Mouse (Mus musculus) lung, postnatal 36 days (tissue): ENCODE measurements around the gene Sh3pxd2a.

ENCODE experiments used
- DNase-seq: peaks from one replicate; pipeline ENCODE4 v3.0.0; 2022; ENCODE audit warnings: mixed read lengths

Sh3pxd2a gene

DNA sequence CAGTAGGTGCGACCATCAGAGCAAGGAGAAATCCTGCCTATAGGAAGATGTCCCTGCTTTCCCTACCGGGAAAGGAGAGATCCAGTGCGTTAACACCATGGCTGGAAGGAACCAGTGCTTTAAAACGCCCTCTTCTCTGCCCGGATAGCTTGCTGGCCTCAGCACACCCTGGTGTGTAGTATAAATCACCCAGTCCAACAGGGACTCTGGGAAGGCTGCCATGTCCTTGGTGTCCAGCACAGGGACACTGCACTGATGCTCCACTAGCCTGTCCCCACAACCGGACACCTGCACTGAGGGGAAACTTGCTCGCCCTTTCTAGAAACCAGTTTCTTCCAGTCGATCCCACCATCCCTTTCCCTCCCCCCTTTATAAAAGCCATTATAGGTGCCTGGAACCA, 28.0 kb downstream of the Sh3pxd2a start:
- no peak for DNase-seq

DNA sequence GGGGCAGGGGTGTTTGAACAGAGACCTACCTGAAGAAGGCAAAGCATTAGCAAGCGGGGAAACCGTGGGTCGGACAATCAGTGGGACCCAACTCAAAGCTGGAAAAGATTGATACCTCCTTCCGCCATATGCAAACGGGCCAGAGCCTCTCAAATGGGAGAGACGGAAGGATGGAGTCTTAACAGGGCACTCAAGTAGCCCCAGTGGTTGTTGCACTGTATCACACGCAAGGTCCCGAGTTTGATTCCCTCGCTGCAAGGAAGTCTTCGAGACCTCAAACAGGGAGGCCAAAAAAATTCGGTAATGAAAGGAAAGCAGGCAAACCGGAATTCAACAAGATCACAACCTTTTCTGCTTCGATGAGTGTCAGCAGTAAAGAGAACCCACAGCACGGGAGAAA, 29.5 kb downstream of the Sh3pxd2a start:
- no peak for DNase-seq

DNA sequence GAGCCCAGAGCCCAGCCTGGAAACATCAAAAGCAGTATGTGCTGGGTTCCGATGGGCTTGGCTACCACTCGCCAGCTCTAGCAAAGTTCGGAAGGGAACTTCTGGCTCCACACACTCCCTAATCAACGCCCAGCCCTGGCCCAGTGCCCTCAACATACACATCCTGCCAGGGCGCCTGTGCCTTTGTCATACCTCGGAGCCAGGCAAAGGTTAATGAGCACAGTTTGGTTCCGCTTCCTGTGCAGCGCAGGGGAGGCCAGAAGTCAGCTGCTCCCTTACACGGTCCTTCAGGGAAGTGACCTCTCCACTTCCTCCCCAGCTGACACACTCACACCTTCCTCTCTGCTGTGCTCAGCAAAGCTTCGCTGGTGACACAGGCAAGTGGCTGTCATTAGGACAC, 31.9 kb downstream of the Sh3pxd2a start:
- DNase-seq, result peak; percentile 76

DNA sequence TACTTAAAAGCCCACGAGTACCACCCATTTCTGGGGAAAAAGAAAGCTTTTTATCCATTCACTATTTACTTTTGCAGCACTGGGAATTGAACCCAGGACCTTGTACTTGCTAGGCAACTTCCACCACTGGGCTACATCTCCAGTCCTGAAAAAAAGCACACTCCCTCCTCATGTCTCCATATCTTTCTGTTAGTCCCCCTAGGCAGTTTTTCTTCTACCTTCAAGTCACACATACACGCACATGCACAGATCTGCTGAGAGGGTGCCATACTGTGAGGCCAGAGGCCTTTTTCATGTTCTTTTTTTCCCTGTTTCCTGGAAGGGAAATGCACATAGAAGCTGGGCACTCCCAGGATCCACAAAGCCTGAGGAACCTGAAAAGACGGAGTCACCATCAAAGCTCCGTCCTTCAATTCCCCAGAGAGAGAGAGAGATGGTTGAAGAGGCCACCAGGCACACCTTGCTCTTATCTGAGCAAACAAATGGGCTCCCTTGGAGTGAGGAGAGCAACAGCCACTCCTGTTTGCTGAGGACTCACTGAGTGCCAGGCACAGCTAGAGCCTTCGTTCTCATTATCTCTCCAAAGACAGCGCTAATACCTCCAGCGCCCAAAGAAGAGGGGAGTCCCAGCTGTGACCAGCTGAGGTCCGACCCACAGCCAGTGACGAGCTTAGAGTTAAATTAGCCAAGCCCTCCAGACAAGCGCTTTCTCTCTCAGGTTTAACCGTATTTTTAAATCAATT, 32.8 kb downstream of the Sh3pxd2a start:
- no peak for DNase-seq

DNA sequence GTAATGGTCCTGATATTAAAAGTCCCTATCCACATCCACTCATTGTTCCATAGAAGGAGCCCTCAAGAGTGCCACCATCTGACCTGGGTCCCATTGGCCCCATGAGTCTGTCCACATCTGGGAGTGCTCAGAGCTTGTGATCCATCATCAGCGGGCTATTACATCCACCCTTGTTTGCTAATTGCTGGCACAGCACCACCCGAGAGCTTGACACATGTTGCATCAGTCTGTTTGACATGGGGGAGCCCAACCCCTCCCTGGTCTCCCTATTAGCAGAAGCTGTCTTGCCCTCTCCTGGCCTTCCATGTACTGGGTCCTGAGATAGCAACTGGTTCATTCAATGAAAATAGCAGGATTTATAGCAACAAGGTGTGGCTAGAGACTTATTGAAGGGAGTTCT, 34.0 kb downstream of the Sh3pxd2a start:
- no peak for DNase-seq

DNA sequence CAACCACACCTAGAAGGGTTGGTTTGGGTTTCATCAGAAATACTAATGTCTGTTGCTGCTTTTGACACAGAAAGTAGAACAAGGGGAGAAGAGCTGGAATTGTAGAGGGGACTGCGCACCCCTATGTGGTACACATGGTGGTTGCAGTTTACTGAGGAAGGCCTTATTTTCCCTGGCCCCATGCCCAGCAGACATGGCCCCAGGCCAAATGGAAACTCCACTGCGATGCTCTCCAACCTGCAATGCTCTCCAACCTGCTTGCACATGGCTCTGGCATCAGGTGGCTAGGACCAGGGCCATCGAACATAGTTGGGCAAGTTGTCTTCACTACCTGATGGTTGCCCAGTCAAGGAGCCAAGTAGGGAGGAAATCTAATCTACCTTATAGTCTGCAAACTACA, 35.0 kb downstream of the Sh3pxd2a start:
- no peak for DNase-seq

DNA sequence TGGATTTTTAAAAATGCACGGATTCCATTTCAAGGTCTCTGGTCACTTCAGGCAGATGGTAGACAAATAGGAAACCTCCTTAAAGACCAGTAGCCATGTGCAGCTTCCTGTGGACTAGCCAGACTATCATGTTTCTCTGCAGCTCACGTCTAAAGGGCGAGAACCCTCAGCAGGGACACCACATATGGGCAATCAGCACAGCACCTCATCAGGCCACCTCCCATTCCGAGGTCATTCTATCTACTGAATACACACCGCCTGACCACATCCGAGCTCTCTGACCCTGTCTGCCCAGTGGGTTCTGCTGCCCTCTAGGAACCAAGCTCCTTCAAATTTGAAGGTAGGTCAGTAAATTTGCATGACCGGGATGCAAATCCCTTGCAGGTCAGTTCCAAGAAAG, 35.4 kb downstream of the Sh3pxd2a start:
- no peak for DNase-seq

DNA sequence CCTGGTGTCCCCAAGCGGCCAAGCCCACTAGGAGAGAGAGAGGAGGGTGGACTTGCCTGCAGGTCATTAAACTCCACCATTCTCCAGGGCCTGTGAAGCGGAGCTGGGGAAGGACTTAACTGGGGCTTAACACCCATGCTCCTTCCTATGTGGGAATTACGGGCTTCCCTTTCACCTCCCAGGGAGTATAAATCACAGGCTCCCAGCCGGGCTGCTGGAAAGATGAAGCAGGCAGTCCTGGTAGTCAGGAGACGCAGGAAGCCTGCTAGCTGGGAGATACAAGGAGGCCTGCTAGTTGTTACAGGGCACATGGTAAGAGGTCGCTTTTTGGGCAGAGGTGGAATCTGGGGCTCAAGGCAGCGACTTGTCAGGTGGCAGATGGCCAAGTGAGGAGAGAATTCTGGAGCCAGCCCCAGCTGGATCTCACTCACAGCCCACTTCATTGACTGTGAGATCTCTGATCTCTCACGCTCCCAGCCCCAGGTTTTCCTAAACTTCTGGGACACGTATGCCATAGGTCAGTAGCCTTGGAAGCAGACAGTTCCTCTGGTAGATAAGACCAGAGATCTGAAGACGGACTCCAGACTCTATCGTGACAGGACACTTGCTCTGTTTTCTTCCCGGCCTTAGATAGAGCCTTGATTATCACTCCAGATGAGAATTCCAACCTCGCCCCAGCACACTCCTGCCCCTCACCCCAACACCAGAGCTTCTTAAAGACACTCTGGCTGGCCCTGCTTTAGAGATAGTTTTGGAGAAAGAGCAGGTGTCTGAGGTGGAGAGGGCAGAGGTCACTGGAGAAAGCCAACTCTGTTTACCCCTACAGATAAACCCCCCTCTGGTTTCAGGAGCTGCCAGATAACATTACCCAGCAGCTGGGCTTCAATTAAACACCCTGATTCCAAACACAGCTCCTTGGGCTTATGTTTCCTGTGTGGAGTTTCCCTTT, 36.1 kb downstream of the Sh3pxd2a start:
- peak; percentile 62 for DNase-seq

DNA sequence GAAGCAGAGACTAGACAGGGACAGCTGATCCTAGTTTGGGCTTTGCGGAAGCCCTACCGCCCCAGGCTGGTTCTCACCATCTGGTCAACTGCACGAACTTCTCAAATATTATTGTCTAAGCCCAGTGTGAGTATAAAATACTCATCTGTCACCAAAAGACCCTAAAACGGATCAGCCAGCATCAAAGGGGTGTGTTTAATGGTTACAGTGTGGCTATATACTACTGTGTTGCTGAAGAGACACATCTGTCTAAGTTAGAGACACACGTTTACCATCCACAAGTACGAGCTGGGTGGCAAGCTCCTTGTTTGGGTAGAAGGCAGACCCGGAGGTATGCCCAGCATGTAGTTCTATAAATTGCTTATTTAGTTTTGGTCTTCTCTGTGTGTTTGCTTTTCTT, 40.6 kb downstream of the Sh3pxd2a start:
- no peak for DNase-seq

DNA sequence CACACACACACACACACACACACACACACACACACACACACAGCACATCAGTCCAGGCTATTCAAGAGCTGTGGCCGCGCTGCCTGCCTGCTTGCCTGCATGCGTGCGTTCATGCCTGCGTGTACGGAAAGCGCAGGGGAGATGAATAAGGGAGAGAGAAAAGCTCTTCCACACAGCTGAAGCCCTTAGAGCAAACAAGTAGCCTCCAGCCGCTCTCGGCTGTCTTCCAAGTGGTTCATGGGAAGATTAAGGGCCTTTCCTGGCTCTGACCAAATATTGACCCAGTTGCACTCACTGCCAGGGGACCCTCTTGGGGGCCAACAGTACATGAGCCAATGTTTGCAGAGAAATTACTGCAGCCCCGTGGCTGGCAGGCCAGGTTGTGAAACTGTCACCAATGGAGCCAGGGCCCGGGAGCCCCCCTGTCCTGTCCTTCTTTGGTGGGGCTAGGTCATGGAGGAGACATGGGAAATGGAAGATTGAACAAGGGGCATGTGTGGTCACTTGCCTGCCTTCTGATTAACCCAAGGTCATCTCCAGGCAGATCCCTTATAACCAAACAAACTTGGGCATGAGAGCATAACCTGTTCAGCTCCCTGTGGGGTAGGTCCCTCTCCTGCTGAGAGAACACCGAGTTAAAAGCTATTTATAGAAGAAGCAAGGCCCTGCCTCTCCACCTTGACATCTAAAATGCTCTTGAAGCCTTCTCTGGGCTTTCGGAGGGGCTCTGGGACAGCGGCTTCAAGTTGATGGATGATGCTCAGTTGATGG, 42.9 kb downstream of the Sh3pxd2a start:
- peak; percentile 75 for DNase-seq

DNA sequence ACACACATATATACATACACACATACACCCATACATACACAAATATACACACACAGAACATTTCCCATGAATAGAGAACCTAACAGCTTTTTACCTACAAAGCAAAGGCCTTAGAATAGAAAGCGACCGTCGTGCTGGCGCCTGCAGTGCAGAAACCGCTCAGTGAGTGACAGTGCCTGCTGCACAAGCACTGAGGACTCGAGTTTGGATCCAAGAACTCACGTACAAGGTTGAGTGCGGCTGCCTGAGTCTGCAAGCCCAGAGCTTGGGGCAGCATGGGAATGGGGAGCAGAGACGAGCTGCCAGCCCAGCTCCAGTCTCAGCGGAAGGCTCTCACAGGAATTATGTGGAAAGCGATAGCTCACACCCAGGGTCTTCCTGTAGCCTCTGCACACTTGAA, 43.7 kb downstream of the Sh3pxd2a start:
- DNase-seq, result no peak

DNA sequence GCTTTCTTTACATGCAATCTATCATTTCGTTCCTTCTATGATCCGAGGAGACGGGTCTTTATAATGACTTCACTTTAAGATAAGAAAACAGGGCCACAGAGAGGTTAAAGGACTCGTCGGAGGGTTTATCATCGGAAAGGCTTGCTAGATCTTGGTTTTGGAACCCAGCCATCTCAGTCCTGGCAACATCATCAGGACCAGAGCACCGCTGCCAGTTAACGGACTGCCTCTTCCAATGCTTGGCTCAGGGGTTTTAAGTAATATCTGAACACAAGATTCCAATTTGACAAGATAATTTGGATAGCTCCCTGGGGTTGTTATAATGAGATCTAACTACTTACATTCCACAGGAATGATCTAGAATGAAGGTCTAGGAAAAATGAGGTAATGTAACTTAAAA, 45.0 kb downstream of the Sh3pxd2a start:
- DNase-seq, result no peak

DNA sequence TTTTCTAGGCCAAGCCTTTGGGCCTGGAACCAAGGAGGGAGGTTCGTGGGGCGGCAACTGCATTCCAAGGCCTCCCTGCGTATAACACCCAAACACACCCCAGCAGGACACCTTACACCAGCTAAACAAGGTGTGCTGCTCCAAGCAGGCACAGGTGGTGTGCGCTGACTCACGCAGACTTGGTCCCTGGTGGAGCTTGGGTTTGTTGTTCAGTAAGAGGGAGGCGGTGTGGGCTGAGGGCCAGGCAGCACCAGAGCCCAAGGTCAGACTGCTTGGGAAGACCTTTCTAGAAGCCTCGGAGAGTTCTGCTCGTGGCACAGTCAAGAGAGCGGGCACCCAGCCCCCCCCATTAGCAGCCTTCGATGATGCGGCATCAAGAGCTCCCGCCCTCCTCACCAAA, 48.0 kb downstream of the Sh3pxd2a start:
- DNase-seq, result no peak

DNA sequence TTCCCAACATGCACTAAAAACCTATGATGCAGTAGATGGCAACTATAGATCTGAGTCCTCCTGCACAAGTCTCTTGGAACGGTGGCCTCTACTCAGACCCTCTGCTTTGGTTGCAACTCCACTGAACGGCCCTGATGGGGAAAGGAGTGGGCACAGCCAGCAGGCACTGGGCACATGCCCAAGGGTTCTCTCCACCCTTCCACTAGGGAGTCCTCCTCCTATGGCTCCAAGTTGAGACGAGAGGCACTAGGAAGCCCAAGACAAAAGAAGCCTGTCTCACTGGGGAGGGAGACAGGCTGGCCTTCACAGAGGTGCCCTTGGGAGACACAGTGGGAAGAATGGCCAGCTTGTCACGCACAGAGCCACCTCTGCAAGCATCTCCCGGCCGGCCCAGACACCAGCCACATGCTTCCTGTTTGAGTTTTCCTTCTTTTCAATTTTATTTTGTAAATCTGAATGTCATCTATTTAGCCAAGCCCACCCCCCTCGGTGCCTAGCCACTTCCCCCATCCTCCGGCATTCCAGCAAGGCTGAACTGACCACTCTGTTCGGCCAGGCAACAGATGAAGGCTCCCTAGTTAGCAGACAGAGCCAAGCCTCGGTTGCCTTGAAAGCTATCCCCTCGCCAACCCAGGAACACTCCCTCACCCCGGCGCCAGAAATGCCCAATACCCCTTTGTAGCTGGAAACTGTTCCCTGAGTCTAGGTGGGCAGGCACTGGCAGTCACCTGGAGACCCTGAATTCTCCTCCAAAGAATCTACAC, 49.9 kb downstream of the Sh3pxd2a start:
- no peak for DNase-seq

DNA sequence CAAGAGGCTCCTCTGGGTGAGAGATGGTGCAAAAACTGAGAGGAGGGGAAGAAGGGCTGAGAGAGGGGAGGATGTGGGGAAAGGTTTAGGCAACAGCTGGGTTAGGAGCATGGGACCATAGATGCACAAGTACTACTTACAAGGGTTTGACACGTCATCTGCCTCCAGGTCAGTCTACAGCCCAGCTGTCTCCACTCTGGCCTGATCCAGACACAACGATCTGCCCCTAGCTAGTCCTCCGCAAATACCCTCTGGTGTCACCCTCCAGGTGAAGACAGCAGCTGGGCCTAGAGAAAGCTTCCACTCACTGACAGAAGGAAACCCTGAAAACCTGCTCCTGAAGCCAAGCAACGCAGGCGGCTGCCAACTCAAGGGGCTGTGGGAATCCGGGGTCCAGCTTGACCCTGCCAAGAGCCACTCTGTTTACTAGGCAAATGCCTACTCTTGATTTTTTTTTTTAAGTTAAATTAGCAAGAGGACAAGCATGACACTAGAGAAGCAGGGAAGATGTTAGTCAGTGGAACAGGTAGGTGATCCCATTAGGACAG, 50.7 kb downstream of the Sh3pxd2a start:
- no peak for DNase-seq

DNA sequence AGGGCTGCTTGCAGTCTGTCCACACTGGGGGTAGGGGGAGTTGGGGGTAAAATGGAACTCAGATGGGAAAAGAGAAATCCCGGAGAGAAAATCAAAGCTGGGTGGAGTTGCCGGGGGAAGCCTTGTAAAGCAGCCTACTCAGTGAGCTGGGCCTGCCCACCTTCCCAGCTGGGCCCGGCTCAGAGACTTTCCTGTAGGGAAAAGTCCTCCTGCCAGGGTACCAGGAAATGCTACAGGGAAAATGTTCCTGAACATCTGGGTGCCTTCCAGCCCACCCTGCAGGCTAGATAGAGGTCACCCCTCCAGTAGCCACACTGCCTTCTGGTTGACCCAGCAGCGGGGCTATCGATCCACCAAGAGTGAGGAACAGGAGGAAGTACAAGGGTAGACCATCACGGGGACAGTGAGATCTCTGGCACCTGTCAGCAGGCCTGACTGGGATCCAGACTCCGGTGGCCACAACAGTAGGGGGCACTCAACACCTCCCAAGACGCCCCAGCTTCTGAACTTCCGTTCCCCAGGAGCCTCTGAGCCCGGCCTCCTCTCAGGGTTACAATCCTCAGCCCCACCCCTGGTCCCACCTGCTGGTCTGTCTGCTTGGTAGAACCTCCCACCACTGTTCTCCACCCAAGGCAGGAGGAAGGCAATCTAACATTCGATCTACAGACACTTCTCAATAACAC, 51.5 kb downstream of the Sh3pxd2a start:
- DNase-seq, result peak; percentile 61

DNA sequence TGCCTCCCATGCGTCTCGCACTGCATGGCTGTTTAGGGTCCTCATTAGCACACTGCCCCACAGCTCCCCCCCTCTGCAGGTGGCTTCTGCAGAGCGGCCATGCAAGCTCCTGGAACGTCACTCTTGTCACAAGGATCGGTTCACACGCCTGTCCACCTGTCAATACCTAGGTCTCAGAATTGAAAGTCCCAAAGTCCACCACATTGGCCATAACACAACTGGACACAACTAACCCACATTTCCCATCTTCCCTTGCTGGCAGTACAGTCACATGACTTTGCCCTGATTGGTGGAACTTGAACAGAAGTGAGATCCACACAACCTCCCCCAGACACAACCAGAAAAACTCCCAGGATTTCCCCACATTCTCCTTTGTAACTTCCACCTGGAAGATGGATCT, 53.9 kb downstream of the Sh3pxd2a start:
- DNase-seq, result no peak

DNA sequence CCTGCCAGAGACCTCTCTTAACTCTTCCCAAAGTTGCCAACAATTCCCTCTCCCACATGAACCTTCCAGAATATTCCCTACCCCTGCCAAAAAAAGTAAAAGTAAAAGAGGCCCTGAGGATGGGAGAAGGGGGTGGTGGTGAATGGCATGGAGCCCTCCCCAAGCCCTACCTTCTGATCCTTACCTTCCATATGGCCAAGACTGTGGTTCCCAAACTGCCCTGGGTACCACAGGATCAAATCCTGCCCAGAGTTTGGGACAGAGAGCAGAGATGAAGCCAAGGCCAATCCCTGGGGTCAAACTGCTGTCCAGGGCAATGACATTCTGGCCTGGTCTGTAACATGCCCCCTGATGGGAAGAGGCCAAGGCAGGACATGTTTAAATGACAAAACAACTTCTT, 55.1 kb downstream of the Sh3pxd2a start:
- no peak for DNase-seq

DNA sequence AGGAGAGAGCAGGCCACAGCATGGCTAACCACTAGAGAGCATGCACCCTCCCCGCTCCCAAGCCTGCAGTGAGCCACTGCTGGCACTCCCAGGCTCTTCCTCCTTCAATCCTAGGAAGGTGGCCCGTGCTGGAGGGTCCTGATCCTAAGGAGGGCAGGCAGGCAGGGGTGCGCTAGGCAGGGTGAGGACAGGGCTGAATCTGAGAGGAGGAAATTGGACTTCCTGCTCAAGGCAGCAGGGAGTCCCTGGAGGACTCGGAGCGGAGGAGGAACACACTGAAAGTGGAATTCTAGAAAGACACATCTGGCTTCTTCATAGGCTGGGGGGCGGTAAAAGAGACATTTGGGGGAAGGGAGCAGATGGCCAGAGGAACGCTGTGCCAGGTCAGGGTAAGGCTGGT, 55.5 kb downstream of the Sh3pxd2a start:
- no peak for DNase-seq

DNA sequence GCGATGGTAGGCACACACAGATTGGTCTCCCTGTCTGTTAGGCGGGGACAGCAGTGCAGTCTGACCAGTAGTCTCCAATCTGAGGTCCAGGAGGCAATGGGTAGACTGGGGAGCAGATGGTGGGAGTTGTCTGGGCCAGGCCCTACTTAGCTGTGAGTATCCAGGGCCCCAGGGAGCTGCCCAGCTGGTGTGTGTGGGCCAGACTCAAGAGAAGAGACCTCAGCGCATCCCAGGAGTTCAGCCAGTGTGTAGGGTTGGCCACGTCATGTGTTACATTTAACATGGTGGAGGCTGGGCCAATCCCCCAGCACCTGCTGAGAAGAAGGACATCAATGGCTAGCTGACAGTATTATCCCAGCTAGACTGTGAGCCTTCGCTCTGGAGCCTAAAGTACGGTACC, 56.9 kb downstream of the Sh3pxd2a start:
- DNase-seq, result no peak

DNA sequence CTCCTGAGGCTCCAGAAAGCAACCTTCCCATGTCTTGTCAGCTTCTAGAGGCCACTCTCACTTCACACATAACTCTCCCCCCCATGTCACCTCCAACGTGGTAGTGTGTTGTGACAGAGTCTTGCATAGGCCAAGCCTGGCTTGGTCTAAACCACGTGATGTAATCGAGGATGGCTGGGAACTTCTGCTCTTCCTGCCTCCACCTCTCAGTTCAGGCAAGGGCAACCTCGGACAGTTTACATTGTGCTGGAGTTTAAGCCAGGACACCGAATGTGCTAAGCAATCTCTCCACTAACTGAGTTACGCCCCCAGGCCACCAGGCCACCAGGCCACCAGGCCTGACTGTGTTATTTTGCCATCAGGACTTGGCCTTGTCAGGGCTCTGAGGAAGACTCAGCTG, 57.7 kb downstream of the Sh3pxd2a start:
- no peak for DNase-seq

DNA sequence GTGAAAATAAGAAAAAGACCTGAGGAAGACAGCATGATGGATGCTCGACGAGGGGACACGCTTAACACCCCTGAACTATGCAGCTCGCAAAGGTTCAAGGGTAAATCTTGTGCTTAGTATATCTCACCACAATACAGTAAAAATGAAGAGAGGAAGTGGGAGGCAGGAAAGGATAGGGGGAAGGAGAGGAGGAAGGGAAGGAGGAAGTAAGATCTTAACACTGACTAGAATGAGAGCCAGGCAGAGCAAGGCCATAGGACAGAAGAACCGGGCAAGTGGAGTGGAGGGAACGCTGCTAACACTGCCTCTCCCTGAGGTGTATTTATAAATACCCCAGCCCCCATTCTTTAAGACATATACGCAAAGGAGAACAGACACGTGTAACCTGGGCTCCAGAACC, 58.7 kb downstream of the Sh3pxd2a start:
- no peak for DNase-seq
